Mouse (Mus musculus) erythroblast, embryonic 14.5 days (primary cell): ENCODE measurements around the gene AL607142.1.

Source experiments
- GATA1 ChIP-seq: IDR thresholded peaks from 2 replicates; pipeline ENCODE4 v1.6.1; 2012; ENCODE audit warnings: low read length, inconsistent platforms, mixed read lengths
- TAL1 ChIP-seq: IDR thresholded peaks from 3 replicates; pipeline ENCODE4 v1.6.1; 2012; ENCODE audit warnings: low read length, inconsistent platforms, mixed read lengths

GRCm38 (mm10) chr4:120058157-120058556 is 6.6 kb upstream of the AL607142.1 start:
- TF ChIP-seq TAL1: no peak
- TF ChIP-seq GATA1: no peak
